Mouse (Mus musculus) right cerebral cortex, postnatal 14 days (tissue): ENCODE results near the gene Gm128.
"Not testable (repeated sequence)": the region's sequence is repeated elsewhere in the genome, so short reads cannot be mapped to it uniquely, and the experiment has no call there.

Experiments
- DNase-seq: peaks from one replicate; pipeline ENCODE4 v3.0.0; 2022

Gene Gm128

GRCm38 (mm10) chr3:95230495-95231297 lies 10.7 kb downstream of the Gm128 start:
- no peak for DNase-seq

GRCm38 (mm10) chr3:95229781-95230494 lies 11.5 kb downstream of the Gm128 start:
- peak; percentile 44 for DNase-seq

GRCm38 (mm10) chr3:95228894-95229780 lies 12.3 kb downstream of the Gm128 start:
- peak; percentile 73 for DNase-seq

- DNase-seq, result peak; percentile 90
Observed at GRCm38 (mm10) chr3:95228148-95228893, 13.1 kb downstream of the Gm128 start, which contains the start of gene Cdc42se1. TSS of gene Cdc42se1 (plus strand) at chr3:95228732.

GRCm38 (mm10) chr3:95227214-95227613 lies 14.2 kb downstream of the Gm128 start:
- DNase-seq, result no peak

- no peak for DNase-seq
Observed at GRCm38 (mm10) chr3:95224295-95224694, 17.1 kb downstream of the Gm128 start.

GRCm38 (mm10) chr3:95223041-95223440 lies 18.4 kb downstream of the Gm128 start:
- no peak for DNase-seq

- DNase-seq, result no peak
Observed at GRCm38 (mm10) chr3:95218466-95219137, 22.8 kb downstream of the Gm128 start.

GRCm38 (mm10) chr3:95217255-95218134 lies 23.9 kb downstream of the Gm128 start, which contains the start of gene Gabpb2:
TSS of gene Gabpb2 (minus strand) at chr3:95217916.
- DNase-seq, result peak; percentile 93

- DNase-seq, result no peak
Observed at GRCm38 (mm10) chr3:95216655-95217254, 24.6 kb downstream of the Gm128 start.

GRCm38 (mm10) chr3:95213609-95213975 lies 27.8 kb downstream of the Gm128 start:
- no peak for DNase-seq

- DNase-seq, result not testable (repeated sequence)
Observed at GRCm38 (mm10) chr3:95212889-95213608, 28.3 kb downstream of the Gm128 start.

- DNase-seq, result no peak
Observed at GRCm38 (mm10) chr3:95210585-95210984, 30.8 kb downstream of the Gm128 start.

GRCm38 (mm10) chr3:95208286-95208685 lies 33.1 kb downstream of the Gm128 start:
- DNase-seq, result no peak

- no peak for DNase-seq
Observed at GRCm38 (mm10) chr3:95203880-95204279, 37.5 kb downstream of the Gm128 start.

GRCm38 (mm10) chr3:95200562-95200961 lies 40.8 kb downstream of the Gm128 start:
- DNase-seq, result no peak

GRCm38 (mm10) chr3:95200132-95200531 lies 41.3 kb downstream of the Gm128 start:
- DNase-seq, result no peak

- no peak for DNase-seq
Observed at GRCm38 (mm10) chr3:95199101-95199500, 42.3 kb downstream of the Gm128 start.

GRCm38 (mm10) chr3:95195772-95196171 lies 45.6 kb downstream of the Gm128 start:
- DNase-seq, result no peak
